Mouse (Mus musculus) kidney, postnatal 36 days (tissue): ENCODE measurements around the gene Sipa1l3.
A peak's percentile ranks its signal among the peaks of the same experiment; 100 is the strongest.

Source experiments
- DNase-seq, 2 experiments: peaks; one replicate each; pipeline ENCODE4 v3.0.0; 2021 to 2022; ENCODE audit warnings: mixed read lengths in 2 of 2

Gene Sipa1l3

DNA sequence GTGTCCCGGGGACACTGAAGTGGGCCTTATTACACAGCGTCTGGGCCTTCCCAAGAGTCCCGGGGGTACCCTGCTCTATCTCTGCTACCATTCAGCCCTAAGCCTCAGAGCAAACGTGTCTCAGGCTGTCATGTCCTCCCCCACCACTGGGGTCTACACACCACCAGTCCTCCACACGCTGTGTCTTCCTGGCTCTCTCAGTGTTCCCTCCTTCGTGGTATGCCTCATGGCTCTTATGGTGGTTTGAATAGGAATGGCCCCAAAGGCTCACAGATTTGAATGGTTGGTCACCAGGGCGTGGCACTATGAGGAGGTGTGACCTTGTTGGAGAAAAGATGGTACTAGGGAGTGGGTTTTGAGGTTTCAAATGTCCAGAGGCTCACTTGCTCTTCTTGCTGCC, 43.4 kb downstream of the Sipa1l3 start:
- no peak for DNase-seq

- peak; percentile 56 to 64 for DNase-seq
Measured at GRCm38 (mm10) chr7:29471309-29471708, 47.1 kb downstream of the Sipa1l3 start.

- DNase-seq = peak in 1 of 2 experiments; percentile 37
Measured at GRCm38 (mm10) chr7:29469602-29470344, 48.7 kb downstream of the Sipa1l3 start.

GRCm38 (mm10) chr7:29468593-29468992, 49.8 kb downstream of the Sipa1l3 start:
- DNase-seq = no peak

DNA sequence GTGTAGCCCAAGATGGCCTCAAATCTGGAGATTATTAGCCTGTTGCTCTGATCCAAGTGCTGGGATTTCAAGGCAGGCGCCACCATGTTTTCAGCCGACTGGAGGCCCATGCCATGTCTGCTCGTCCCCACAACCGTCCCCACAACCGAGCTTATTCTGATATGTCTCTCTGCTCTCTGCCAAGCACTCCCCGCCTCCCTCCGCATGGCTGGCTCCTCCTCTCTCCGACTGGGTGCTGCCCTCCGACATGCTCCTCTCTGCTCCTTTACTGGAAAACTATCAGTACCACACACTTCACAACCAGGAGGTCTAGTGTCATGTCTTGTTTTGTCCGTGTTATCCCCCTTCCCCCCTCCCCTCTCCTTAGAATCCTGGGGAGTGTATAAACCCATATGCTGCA, 51.9 kb downstream of the Sipa1l3 start:
- no peak for DNase-seq

GRCm38 (mm10) chr7:29465736-29466135, 52.7 kb downstream of the Sipa1l3 start:
- no peak for DNase-seq

GRCm38 (mm10) chr7:29462820-29463219, 55.6 kb downstream of the Sipa1l3 start:
- DNase-seq = no peak

DNA sequence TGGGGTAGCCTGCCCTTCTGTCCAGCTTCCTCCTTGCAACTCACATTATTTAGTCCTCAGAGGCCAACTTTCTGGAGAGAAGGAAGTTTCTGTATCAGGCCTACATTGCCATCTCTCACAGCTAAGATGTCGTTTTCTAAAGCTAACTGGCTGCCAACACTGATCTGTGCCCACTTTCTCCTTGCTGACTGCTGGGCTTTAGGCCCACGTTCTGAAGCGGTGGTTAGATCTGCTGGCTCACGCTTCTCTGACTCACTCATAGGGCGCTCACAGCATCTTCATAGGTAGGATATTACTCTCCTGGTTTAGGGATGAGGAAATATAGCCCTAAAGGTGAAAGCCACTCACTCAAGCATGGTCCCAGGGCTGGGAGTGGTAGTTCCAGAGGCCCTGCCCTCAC, 56.3 kb downstream of the Sipa1l3 start:
- DNase-seq = no peak

DNA sequence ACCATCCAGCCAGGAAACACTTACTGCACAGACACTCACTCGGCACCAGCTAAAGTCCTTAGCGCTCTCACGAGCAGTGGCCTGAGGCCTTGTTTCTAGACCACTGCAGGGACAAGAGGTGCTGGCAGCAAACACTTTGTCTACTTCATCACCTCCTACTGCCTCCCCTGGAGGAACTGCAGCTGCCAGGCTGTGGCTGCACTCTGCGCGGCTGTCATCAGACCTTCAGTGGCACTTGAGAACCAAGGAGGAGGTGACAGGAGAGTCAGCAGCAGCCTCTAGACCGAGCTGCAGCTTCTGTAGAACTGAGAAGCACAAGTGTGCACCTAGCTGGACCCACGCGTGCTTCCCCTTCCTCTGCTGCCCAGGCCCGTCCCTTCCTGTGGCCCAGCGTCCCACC, 56.9 kb downstream of the Sipa1l3 start:
- DNase-seq = no peak

DNA sequence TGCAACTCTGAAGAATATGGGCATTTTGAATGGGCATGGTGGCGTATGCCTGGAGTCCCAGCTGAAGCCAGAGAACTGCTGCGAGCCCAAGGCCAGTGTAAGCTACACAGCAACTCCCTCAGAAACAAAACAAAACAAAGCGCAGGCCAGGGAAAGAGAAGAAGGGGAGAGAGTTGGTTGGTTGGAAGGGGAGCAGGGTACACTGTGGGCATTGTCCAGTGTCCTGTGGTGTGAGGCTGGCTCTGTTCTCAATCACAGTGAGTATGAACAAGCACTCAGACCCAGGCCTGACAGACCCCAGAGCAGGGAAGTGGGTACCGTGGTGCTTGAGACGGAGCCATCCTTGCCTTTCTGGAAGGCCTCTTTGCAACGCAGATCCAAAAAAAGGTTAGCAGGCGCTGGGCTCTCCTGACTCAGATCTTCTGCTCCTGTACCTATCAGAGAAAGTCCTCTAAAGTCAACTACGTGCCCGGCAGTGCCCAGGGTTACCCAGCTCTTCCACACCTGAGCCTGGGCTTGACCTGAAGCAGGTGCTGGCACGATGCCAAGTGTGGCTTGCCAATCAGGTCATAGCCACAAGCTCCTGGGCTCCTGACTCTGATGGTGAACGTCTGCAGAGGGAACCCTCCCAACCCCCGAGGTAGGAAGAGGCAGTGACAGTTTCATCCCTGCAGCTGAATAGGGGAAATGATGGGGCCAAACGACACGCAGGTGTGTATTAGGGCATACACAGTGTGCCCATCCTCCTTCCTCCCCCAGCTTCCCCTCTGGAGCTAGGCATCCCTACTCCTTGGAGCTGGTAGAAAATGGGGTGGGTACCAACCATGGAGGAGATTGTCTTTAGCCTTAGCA, 59.3 kb downstream of the Sipa1l3 start:
- peak in 1 of 2 experiments; percentile 63 for DNase-seq

DNA sequence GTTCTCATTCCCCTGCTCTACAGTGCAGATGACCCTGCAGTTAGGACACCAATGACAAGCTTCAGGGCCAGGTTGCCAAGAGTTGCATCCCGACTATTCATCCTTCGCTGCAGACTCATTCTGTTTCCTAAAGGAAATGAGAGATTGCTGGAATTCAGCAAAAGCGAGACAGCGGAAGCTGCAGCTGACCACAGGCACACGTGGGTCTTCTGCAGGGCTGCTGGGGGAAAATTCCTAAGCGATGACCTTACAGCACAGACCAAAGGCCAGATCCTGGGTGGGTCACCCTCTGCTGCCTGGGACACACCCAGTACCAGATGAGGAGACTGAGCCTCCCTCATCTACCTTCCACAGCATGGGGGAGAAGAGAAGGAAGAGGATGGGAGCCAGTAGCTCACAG, 60.7 kb downstream of the Sipa1l3 start:
- DNase-seq = peak; percentile 63 to 69

- DNase-seq = no peak
Measured at GRCm38 (mm10) chr7:29456716-29457115, 61.7 kb downstream of the Sipa1l3 start.

GRCm38 (mm10) chr7:29455591-29455990, 62.9 kb downstream of the Sipa1l3 start:
- no peak for DNase-seq

GRCm38 (mm10) chr7:29454965-29455364, 63.5 kb downstream of the Sipa1l3 start:
- DNase-seq = no peak

GRCm38 (mm10) chr7:29452991-29453741, 65.3 kb downstream of the Sipa1l3 start:
- DNase-seq = peak; percentile 81 to 88

GRCm38 (mm10) chr7:29452381-29452780, 66.1 kb downstream of the Sipa1l3 start:
- DNase-seq = no peak

- no peak for DNase-seq
Measured at GRCm38 (mm10) chr7:29450175-29450574, 68.3 kb downstream of the Sipa1l3 start.

- DNase-seq = no peak
Measured at GRCm38 (mm10) chr7:29448830-29449229, 69.6 kb downstream of the Sipa1l3 start.

- DNase-seq = no peak
Measured at GRCm38 (mm10) chr7:29447147-29447829, 71.2 kb downstream of the Sipa1l3 start.

- no peak for DNase-seq
Measured at GRCm38 (mm10) chr7:29446156-29446555, 72.3 kb downstream of the Sipa1l3 start.

GRCm38 (mm10) chr7:29444527-29444926, 73.9 kb downstream of the Sipa1l3 start:
- no peak for DNase-seq

- no peak for DNase-seq
Measured at GRCm38 (mm10) chr7:29444070-29444469, 74.4 kb downstream of the Sipa1l3 start.

DNA sequence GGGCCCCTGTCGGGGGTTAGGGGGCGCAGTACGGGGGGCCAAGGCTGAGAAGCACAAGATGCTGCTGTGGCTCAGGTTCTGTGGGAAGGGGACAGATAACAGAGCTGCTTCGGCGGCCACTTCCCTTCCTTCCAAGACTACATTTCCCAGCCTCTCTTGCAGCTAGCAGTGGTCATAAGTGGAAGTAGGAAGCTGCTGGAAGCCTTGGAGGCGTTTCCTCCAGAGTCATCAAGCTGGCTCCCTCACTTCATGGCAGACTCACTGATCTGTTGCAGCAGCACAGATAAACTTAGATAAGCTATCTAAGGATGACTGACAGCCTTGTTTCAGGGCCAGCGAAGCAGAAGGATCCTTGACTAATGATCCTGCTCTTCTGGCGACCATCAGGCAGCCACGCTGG, 76.6 kb downstream of the Sipa1l3 start:
- no peak for DNase-seq
